Mouse (Mus musculus): ENCODE measurements at regions not wholly inside any gene's neighbourhood (a gene's known extent, or its start where the extent isn't known, plus 50 kb on each side); places are given as distances from the start of the nearest gene placed in this dataset.
A peak's percentile ranks its signal among the peaks of the same experiment; 100 is the strongest.

GRCm38 (mm10) chr6:102913776-102914175 lies 340.9 kb upstream of the Cntn3 start:
- no peak for DNase-seq (ENCODE audit: low spot score)

- peak; percentile 7 for DNase-seq (ENCODE audit: low spot score)
Measured at GRCm38 (mm10) chr6:102903960-102904359, 331.1 kb upstream of the Cntn3 start.

GRCm38 (mm10) chr6:102900407-102901110 lies 327.7 kb upstream of the Cntn3 start:
- no peak for DNase-seq (ENCODE audit: low spot score)

- DNase-seq (ENCODE audit: low spot score) = no peak
Measured at GRCm38 (mm10) chr6:102868404-102868803, 295.5 kb upstream of the Cntn3 start.

- DNase-seq (ENCODE audit: low spot score) = peak; percentile 43
Measured at GRCm38 (mm10) chr6:102844507-102844906, 271.6 kb upstream of the Cntn3 start.

GRCm38 (mm10) chr6:102833151-102833550 lies 260.2 kb upstream of the Cntn3 start:
- peak; percentile 54 for DNase-seq (ENCODE audit: low spot score)

Data from embryo, embryonic 10.5 days (tissue).